Mouse (Mus musculus) MEL (cell line): ENCODE results near the gene Vcl. TPM values are rescaled to one million over a fixed set of nuclear protein-coding genes. Genes with fewer than 3 reads are reported as not detected.

Experiments
- DNase-seq: peaks from one replicate; pipeline ENCODE4 v3.0.0; 2011; ENCODE audit warnings: low read depth, low spot score
- H3K27ac ChIP-seq: 2 replicates; pipeline ENCODE4 v1.5.1; 2012; ENCODE audit warnings: low read depth, mild to moderate bottlenecking, control low read depth, low read length, moderate library complexity; ENCODE audit not compliant: control insufficient read depth
- H3K27me3 ChIP-seq, 2 experiments: fragments of 150-350 bp in 1 of 2; sonication (generic) in 1 of 2; 2 replicates each; pipeline ENCODE4 v1.6.1; 2012; ENCODE audit warnings: low read length in 2 of 2, mild to moderate bottlenecking in 2 of 2, improper control_type of control experiment in 1 of 2, moderate library complexity in 1 of 2; ENCODE audit not compliant: insufficient read depth in 2 of 2, control insufficient read depth in 1 of 2
- H3K36me3 ChIP-seq, 2 experiments: 2 replicates each; pipeline ENCODE4 v1.6.1; 2012 to 2014; ENCODE audit warnings: low read length in 2 of 2, improper control_type of control experiment in 1 of 2, inconsistent platforms in 1 of 2, mild to moderate bottlenecking in 1 of 2; ENCODE audit not compliant: insufficient read depth in 2 of 2, control insufficient read depth in 1 of 2
- H3K4me1 ChIP-seq, 2 experiments: fragments of 150-350 bp in 1 of 2; sonication (generic) in 1 of 2; 2 replicates each; pipeline ENCODE4 v1.6.1; 2012; ENCODE audit warnings: low read length in 2 of 2, improper control_type of control experiment in 1 of 2, mild to moderate bottlenecking in 1 of 2; ENCODE audit not compliant: insufficient read depth in 2 of 2, control insufficient read depth in 1 of 2
- H3K4me3 ChIP-seq, 2 experiments: fragments of 150-350 bp in 1 of 2; sonication (generic) in 1 of 2; 2 replicates each; pipeline ENCODE4 v1.5.1; 2012; ENCODE audit warnings: low read depth in 2 of 2, low read length in 2 of 2, mild to moderate bottlenecking in 2 of 2, moderate library complexity in 2 of 2, control low read depth in 1 of 2, improper control_type of control experiment in 1 of 2; ENCODE audit not compliant: control insufficient read depth in 1 of 2, insufficient read depth in 1 of 2
- H3K79me2 ChIP-seq: 2 replicates; pipeline ENCODE4 v1.6.1; 2012; ENCODE audit warnings: mild to moderate bottlenecking, low read length, moderate library complexity; ENCODE audit not compliant: control insufficient read depth, poor library complexity, insufficient read depth
- H3K9ac ChIP-seq: 2 replicates; pipeline ENCODE4 v1.6.1; 2012; ENCODE audit warnings: low read depth, mild to moderate bottlenecking, control low read depth, low read length, moderate library complexity; ENCODE audit not compliant: control insufficient read depth, poor library complexity, severe bottlenecking
- H3K9me3 ChIP-seq: fragments of 150-350 bp; sonication (generic); replicated peaks from 2 replicates; pipeline ENCODE4 v1.6.1; 2012; ENCODE audit warnings: mild to moderate bottlenecking, low read length, improper control_type of control experiment, moderate library complexity; ENCODE audit not compliant: insufficient read depth
- BHLHE40 ChIP-seq: IDR thresholded peaks from 2 replicates; pipeline ENCODE4 v1.6.1; 2012; ENCODE audit warnings: low read depth, mild to moderate bottlenecking, inconsistent platforms, low read length, improper control_type of control experiment, borderline replicate concordance
- CTCF ChIP-seq, 3 experiments: IDR thresholded peaks in 2 of 3; conservative IDR thresholded peaks in 1 of 3; 2 replicates each; pipeline ENCODE4 v1.5.1; 2011 to 2012; ENCODE audit warnings: low read length in 3 of 3, low read depth in 2 of 3, mild to moderate bottlenecking in 2 of 3, improper control_type of control experiment in 1 of 3, inconsistent platforms in 1 of 3, mixed read lengths in 1 of 3, moderate library complexity in 1 of 3; ENCODE audit not compliant: control insufficient read depth in 1 of 3, insufficient read depth in 1 of 3, poor library complexity in 1 of 3, severe bottlenecking in 1 of 3
- E2F4 ChIP-seq: IDR thresholded peaks from 2 replicates; pipeline ENCODE4 v1.6.1; 2011; ENCODE audit warnings: low read depth, low read length, improper control_type of control experiment, borderline replicate concordance
- ELF1 ChIP-seq: IDR thresholded peaks from 2 replicates; pipeline ENCODE4 v1.6.1; 2014; ENCODE audit warnings: low read depth, mild to moderate bottlenecking, inconsistent platforms, low read length, improper control_type of control experiment, moderate library complexity
- ETS1 ChIP-seq: IDR thresholded peaks from 2 replicates; pipeline ENCODE4 v1.6.1; 2012; ENCODE audit warnings: low read depth, mild to moderate bottlenecking, inconsistent platforms, low read length, improper control_type of control experiment, moderate library complexity
- GABPA ChIP-seq: IDR thresholded peaks from 2 replicates; pipeline ENCODE4 v1.6.1; 2012; ENCODE audit warnings: low read depth, mild to moderate bottlenecking, inconsistent platforms, low read length, improper control_type of control experiment, moderate library complexity
- GATA1 ChIP-seq: IDR thresholded peaks from 2 replicates; pipeline ENCODE4 v1.6.1; 2011; ENCODE audit warnings: low read depth, low read length, improper control_type of control experiment
- MAX ChIP-seq: IDR thresholded peaks from 2 replicates; pipeline ENCODE4 v1.6.1; 2011; ENCODE audit warnings: low read length, improper control_type of control experiment
- MAZ ChIP-seq: IDR thresholded peaks from 2 replicates; pipeline ENCODE4 v1.6.1; 2012; ENCODE audit warnings: low read depth, mild to moderate bottlenecking, inconsistent platforms, low read length, improper control_type of control experiment
- MEF2A ChIP-seq: IDR thresholded peaks from 2 replicates; pipeline ENCODE4 v1.6.1; 2014; ENCODE audit warnings: low read depth, mild to moderate bottlenecking, inconsistent platforms, low read length, improper control_type of control experiment; ENCODE audit not compliant: poor library complexity, insufficient replicate concordance, severe bottlenecking; ENCODE audit errors: extremely low read depth
- MXI1 ChIP-seq: IDR thresholded peaks from 2 replicates; pipeline ENCODE4 v1.6.1; 2011; ENCODE audit warnings: mild to moderate bottlenecking, low read depth, low read length, improper control_type of control experiment
- MYC ChIP-seq: IDR thresholded peaks from 2 replicates; pipeline ENCODE4 v1.6.1; 2011; ENCODE audit warnings: low read depth, mild to moderate bottlenecking, low read length, improper control_type of control experiment, moderate library complexity
- POLR2A ChIP-seq, 2 experiments: IDR thresholded peaks; 2 replicates each; pipeline ENCODE4 v1.6.1; 2011 to 2012; ENCODE audit warnings: low read length in 2 of 2, mild to moderate bottlenecking in 2 of 2, control low read depth in 1 of 2, improper control_type of control experiment in 1 of 2, low read depth in 1 of 2, moderate library complexity in 1 of 2; ENCODE audit not compliant: control insufficient read depth in 1 of 2, insufficient read depth in 1 of 2, poor library complexity in 1 of 2
- POLR2AphosphoS2 ChIP-seq: IDR thresholded peaks from 2 replicates; pipeline ENCODE4 v1.6.1; 2011; ENCODE audit warnings: low read length, improper control_type of control experiment
- TAL1 ChIP-seq: IDR thresholded peaks from 2 replicates; pipeline ENCODE4 v1.6.1; 2012; ENCODE audit warnings: mild to moderate bottlenecking, inconsistent platforms, low read length, moderate library complexity, mixed read lengths
- TBP ChIP-seq: IDR thresholded peaks from 2 replicates; pipeline ENCODE4 v1.8.0; 2011; ENCODE audit warnings: low read depth, low read length, improper control_type of control experiment
- TCF12 ChIP-seq: IDR thresholded peaks from 2 replicates; pipeline ENCODE4 v1.6.1; 2014; ENCODE audit warnings: low read depth, mild to moderate bottlenecking, inconsistent platforms, low read length, improper control_type of control experiment, moderate library complexity
- UBTF ChIP-seq: IDR thresholded peaks from 2 replicates; pipeline ENCODE4 v1.6.1; 2012; ENCODE audit warnings: low read depth, mild to moderate bottlenecking, inconsistent platforms, low read length, improper control_type of control experiment, moderate library complexity, borderline replicate concordance; ENCODE audit not compliant: insufficient read depth
- USF1 ChIP-seq: IDR thresholded peaks from 2 replicates; pipeline ENCODE4 v1.6.1; 2014; ENCODE audit warnings: low read depth, mild to moderate bottlenecking, inconsistent platforms, low read length, improper control_type of control experiment, moderate library complexity
- ZKSCAN1 ChIP-seq: IDR thresholded peaks from 2 replicates; pipeline ENCODE4 v1.6.1; 2012; ENCODE audit warnings: low read depth, mild to moderate bottlenecking, inconsistent platforms, low read length, improper control_type of control experiment, moderate library complexity
- polyA plus RNA-seq, 2 experiments: library from polyadenylated mRNA; stranded (reverse) in 1 of 2; unstranded in 1 of 2; fragments of >175 nt in 1 of 2; fragments of >200 nt in 1 of 2; gene quantifications; 2 replicates each; pipeline versions ENCODE4 v1.2.1 to v1.2.4; 2012; ENCODE audit warnings: low replicate concordance in 2 of 2, low read depth in 1 of 2; ENCODE audit not compliant: insufficient read length in 2 of 2, insufficient read depth in 1 of 2, missing spikeins in 1 of 2
- total RNA-seq: library from RNA; depleted of rRNA; stranded (reverse); fragments of 300-350 nt; gene quantifications from 2 replicates; pipeline ENCODE4 v1.2.3, GENCODE M21; 2012

Vcl gene
- total and polyA plus RNA-seq, 3 experiments = 11.7 to 30.3 TPM; not detected in 1

DNA sequence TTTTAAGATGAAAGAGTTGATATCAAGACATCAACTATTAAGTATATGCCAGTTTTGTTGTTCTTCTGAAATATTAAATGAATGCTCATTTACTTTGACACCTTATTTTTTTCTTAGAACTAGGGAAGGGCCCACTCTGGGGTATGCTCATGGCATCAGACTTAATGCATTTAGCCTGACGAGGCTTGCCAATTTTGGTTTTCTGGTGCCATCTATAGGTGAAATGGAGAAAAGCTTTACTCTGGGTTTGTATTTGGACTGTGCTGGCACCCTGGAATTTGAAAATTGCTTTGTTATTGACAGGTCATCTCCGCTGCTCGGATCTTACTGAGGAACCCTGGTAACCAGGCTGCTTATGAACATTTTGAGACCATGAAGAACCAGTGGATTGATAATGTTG, 89.8 kb downstream of the Vcl start (continued):
- no peak for TF ChIP-seq TCF12

DNA sequence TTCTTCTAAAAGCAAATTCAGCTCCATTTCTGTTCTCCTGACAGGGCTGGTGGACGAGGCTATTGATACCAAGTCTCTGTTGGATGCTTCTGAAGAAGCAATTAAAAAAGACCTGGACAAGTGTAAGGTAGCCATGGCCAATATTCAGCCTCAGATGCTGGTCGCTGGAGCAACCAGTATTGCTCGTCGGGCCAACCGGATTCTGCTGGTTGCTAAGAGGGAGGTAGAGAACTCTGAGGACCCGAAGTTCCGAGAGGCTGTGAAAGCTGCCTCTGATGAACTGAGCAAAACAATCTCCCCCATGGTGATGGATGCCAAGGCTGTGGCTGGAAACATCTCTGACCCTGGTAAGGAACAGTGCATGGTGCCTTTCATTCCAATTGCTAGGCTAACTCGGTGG, 91.2 kb downstream of the Vcl start:
- Histone ChIP-seq H3K9ac (no peak overlapping the region), H3K9me3 (no peaks in the 10 kb centered on the region), H3K4me3 (no peak overlapping the region), H3K79me2 (no peaks in the 10 kb centered on the region), H3K36me3 (no peaks in the 10 kb centered on the region; a peak in 1 of 4 replicates), H3K27me3 (no peaks in the 10 kb centered on the region), H3K27ac (no peak overlapping the region), H3K4me1 (no peaks in the 10 kb centered on the region)
- no peak for DNase-seq
- TF ChIP-seq MYC (no peak), GATA1 (no peak), ETS1 (no peak), MEF2A (no peak)

DNA sequence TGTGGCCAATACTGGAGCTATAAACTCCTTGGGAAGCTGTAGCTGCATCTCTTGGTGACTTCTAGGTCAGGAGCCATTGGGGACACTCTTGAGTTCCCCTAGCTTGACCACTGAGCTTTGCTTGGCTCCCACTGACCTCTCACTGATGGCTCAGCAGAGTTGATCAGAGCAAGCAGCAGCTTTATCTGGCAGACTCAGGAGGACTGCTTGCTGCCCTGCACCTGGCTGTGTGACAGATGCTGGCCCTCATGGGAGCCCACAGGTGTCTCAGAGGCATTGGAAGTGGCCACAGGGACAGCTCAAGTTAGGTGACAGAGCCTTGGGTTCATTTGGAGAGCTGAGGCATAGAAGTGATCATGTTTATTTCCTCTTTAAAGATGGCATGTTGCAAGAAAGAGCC, 98.3 kb downstream of the Vcl start:
- Histone ChIP-seq H3K27ac (no peak overlapping the region), H3K27me3 (no peaks in the 10 kb centered on the region), H3K36me3 (no peaks in the 10 kb centered on the region; a peak in 2 of 4 replicates), H3K79me2 (no peaks in the 10 kb centered on the region), H3K9ac (no peak overlapping the region), H3K9me3 (no peaks in the 10 kb centered on the region), H3K4me3 (no peak overlapping the region), H3K4me1 (no peaks in the 10 kb centered on the region)
- no peak for DNase-seq
- TF ChIP-seq POLR2A (IDR thresholded peaks at IDR 0.05; ENCODE audit: control insufficient read depth in 1 of 2, insufficient read depth in 1 of 2, low read depth in 1 of 2, low read length in 2 of 2, poor library complexity in 1 of 2) = no peak
- TF ChIP-seq BHLHE40 = no peak
- TF ChIP-seq GABPA = no peak
- TF ChIP-seq UBTF = no peak
- TF ChIP-seq MAZ = no peak
- no peak for TF ChIP-seq MXI1
- TF ChIP-seq CTCF (IDR thresholded peaks at IDR 0.05 in 2 of 3, conservative IDR thresholded peaks at IDR 0.05 in 1 of 3; ENCODE audit: control insufficient read depth in 1 of 3, insufficient read depth in 1 of 3, low read depth in 2 of 3, low read length in 3 of 3, poor library complexity in 1 of 3, severe bottlenecking in 1 of 3) = no peak
- no peak for TF ChIP-seq USF1
- no peak for TF ChIP-seq MAX
- no peak for TF ChIP-seq TBP
- no peak for TF ChIP-seq TAL1
- no peak for TF ChIP-seq E2F4
- no peak for TF ChIP-seq POLR2AphosphoS2
- no peak for TF ChIP-seq ELF1
- TF ChIP-seq ZKSCAN1 = no peak
